1 mouse cellular context compared by ENCODE assay signal in the genomic region with DNA sequence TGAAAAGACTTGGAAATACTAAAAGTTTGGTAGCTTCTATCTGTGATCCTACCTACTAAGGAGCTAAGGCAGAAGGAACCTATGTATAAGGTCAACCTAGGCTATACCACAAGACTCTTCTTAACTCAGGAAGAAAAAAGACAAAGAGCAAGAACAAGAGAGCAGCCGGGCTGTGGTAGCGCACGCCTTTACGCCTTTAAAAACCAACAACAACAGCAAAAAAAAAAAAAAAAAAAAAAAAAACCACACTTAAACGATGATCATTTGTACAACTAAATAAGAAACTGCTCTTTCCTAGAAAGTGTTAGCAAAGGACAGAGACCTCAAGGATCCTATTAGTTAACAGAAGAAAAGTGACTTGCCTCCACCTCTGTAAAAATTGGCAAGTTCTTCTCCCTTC.
TF ChIP-seq lines count a peak whose summit lies in the region.

No protein-coding gene starts in this region.

TF ChIP-seq in CH12.LX, 34 proteins besides CTCF, POLR2A, EP300 and RAD21:
- TF ChIP-seq ZNF384 (IDR thresholded peaks at IDR 0.05; ENCODE audit: low read depth, low read length) (peak; percentile 77), TCF12 (IDR thresholded peaks at IDR 0.05; ENCODE audit: low read depth, low read length) (no peak), JUN (IDR thresholded peaks at IDR 0.05; ENCODE audit: insufficient read depth, low read depth, low read length) (no peak)
TF ChIP-seq in CH12.LX: peak in this region for 1.
